20 mouse cellular contexts compared by ENCODE assay signal in the genomic region with DNA sequence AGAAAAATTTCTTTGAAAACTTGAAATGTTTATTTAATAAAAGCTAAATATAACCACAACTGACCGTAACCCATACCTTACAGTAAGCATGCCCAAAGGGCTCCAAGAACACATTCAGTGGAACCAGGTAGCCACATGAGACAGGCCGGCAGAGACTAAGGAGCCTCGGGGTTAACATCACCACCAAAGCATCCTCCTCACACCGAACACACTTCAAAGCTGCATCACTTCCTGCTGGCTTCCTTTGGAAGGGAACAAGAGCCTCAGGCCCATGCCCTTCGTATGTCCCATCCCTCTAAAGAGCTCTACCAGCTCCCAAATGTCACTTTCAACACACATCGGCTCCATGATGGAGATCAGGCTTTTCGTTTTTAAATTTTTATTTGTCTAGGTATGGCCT.
"Had no signal": no experiment of that assay in that cellular context is flagged by ENCODE, and none has a peak within 500 bp of the region (broad histone marks: within the 10 kb centered on the region; RNA-seq: fewer than 3 reads in every experiment).

No protein-coding gene starts in this region.

- DNase-seq: kidney, adult 2 months; kidney, postnatal 25 days; left cerebral cortex, postnatal 4 days; liver, postnatal 0 days; lung, embryonic 14.5 days; midbrain, embryonic 14.5 days; right cerebral cortex, adult 18-20 months; right cerebral cortex, postnatal 14 days; right cerebral cortex, postnatal 4 days; thymus, adult 2 months; thymus, postnatal 25 days had no signal

- H3K9ac ChIP-seq: limb, embryonic 12.5 days; limb, embryonic 15.5 days; liver, embryonic 14.5 days; liver, postnatal 0 days; lung, embryonic 14.5 days; neural tube, embryonic 12.5 days; neural tube, embryonic 15.5 days had no signal

- H3K36me3 ChIP-seq: limb, embryonic 12.5 days; limb, embryonic 15.5 days; neural tube, embryonic 12.5 days; neural tube, embryonic 15.5 days had no signal

- H3K9me3 ChIP-seq: limb, embryonic 12.5 days; limb, embryonic 15.5 days; neural tube, embryonic 12.5 days; neural tube, embryonic 15.5 days had no signal

- H3K27me3 ChIP-seq: limb, embryonic 15.5 days had no signal

- H3K4me2 ChIP-seq: limb, embryonic 12.5 days; limb, embryonic 15.5 days; liver, embryonic 11.5 days; lung, embryonic 14.5 days; neural tube, embryonic 12.5 days; neural tube, embryonic 15.5 days had no signal

- ATAC-seq: liver, postnatal 0 days had no signal

- H3K27ac ChIP-seq: kidney, postnatal 0 days; limb, embryonic 12.5 days; limb, embryonic 15.5 days; liver, embryonic 14.5 days; macrophage; neural tube, embryonic 12.5 days; neural tube, embryonic 15.5 days; stomach, postnatal 0 days had no signal

- H3K4me3 ChIP-seq: limb, embryonic 12.5 days; limb, embryonic 15.5 days; neural tube, embryonic 12.5 days; neural tube, embryonic 15.5 days had no signal
